Mouse (Mus musculus) CH12.LX (cell line): ENCODE measurements around the gene Eif4g3. TPM values are rescaled to one million over a fixed set of nuclear protein-coding genes. Genes with fewer than 3 reads are reported as not detected.

Experiments
- DNase-seq: peaks from one replicate; pipeline ENCODE4 v3.0.0-alpha.2; 2013; ENCODE audit errors: extremely low read depth
- H3K27ac ChIP-seq: 2 replicates; pipeline ENCODE4 v1.5.1; 2012; ENCODE audit warnings: low read depth, mild to moderate bottlenecking, control low read depth, moderate library complexity; ENCODE audit not compliant: insufficient read depth
- H3K27me3 ChIP-seq: replicated peaks from 2 replicates; pipeline ENCODE3; 2012; ENCODE audit warnings: inconsistent platforms
- H3K36me3 ChIP-seq, 2 experiments: replicated peaks in 1 of 2; 2 replicates each; pipeline versions ENCODE3 to v1.6.1; 2012; ENCODE audit warnings: inconsistent platforms in 1 of 2, low read length in 1 of 2, mild to moderate bottlenecking in 1 of 2, mixed read lengths in 1 of 2, moderate library complexity in 1 of 2; ENCODE audit not compliant: control insufficient read depth in 1 of 2, insufficient read depth in 1 of 2
- H3K4me1 ChIP-seq, 2 experiments: 2 replicates each; pipeline ENCODE4 v1.6.1; 2012; ENCODE audit warnings: inconsistent platforms in 1 of 2, moderate library complexity in 1 of 2; ENCODE audit not compliant: insufficient read depth in 2 of 2, control insufficient read depth in 1 of 2
- H3K4me2 ChIP-seq: 2 replicates; pipeline ENCODE4 v1.6.1; 2012; ENCODE audit warnings: low read depth, mild to moderate bottlenecking, control low read depth; ENCODE audit not compliant: poor library complexity, insufficient read depth, severe bottlenecking
- H3K4me3 ChIP-seq, 3 experiments: fragments of 150-350 bp in 1 of 3; sonication (generic) in 1 of 3; replicated peaks in 1 of 3; 2 replicates each; pipeline versions ENCODE3 to v1.5.1; 2011 to 2012; ENCODE audit warnings: low read depth in 2 of 3, low read length in 2 of 3, mild to moderate bottlenecking in 2 of 3, moderate library complexity in 2 of 3, control low read depth in 1 of 3, improper control_type of control experiment in 1 of 3, inconsistent platforms in 1 of 3, mixed read lengths in 1 of 3; ENCODE audit not compliant: poor library complexity in 1 of 3
- H3K79me2 ChIP-seq: replicated peaks from 2 replicates; pipeline ENCODE4 v1.6.1; 2012; ENCODE audit warnings: mild to moderate bottlenecking, moderate library complexity; ENCODE audit not compliant: control insufficient read depth, poor library complexity, insufficient read depth, severe bottlenecking; ENCODE audit errors: extremely low read depth
- H3K9ac ChIP-seq: 2 replicates; pipeline ENCODE4 v1.6.1; 2012; ENCODE audit warnings: low read depth, mild to moderate bottlenecking, control low read depth, moderate library complexity; ENCODE audit not compliant: insufficient read depth
- H3K9me3 ChIP-seq: replicated peaks from 2 replicates; pipeline ENCODE3; 2012; ENCODE audit warnings: low read length, inconsistent platforms, mixed read lengths
- BHLHE40 ChIP-seq: IDR thresholded peaks from 2 replicates; pipeline ENCODE4 v1.6.1; 2011; ENCODE audit warnings: mild to moderate bottlenecking, low read depth, low read length, improper control_type of control experiment
- CHD1 ChIP-seq: IDR thresholded peaks from 2 replicates; pipeline ENCODE4 v1.6.1; 2012; ENCODE audit warnings: low read depth, low read length, improper control_type of control experiment, inconsistent platforms
- CHD2 ChIP-seq: IDR thresholded peaks from 2 replicates; pipeline ENCODE4 v1.6.1; 2011; ENCODE audit warnings: low read length, improper control_type of control experiment
- E2F4 ChIP-seq: IDR thresholded peaks from 2 replicates; pipeline ENCODE4 v1.6.1; 2011; ENCODE audit warnings: low read depth, low read length, improper control_type of control experiment; ENCODE audit not compliant: insufficient replicate concordance
- ELF1 ChIP-seq: IDR thresholded peaks from 2 replicates; pipeline ENCODE4 v1.6.1; 2014; ENCODE audit warnings: low read depth, mild to moderate bottlenecking, inconsistent platforms, low read length, improper control_type of control experiment
- IRF4 ChIP-seq: IDR thresholded peaks from 2 replicates; pipeline ENCODE4 v1.6.1; 2014; ENCODE audit warnings: low read depth, mild to moderate bottlenecking, inconsistent platforms, low read length, improper control_type of control experiment
- JUN ChIP-seq: IDR thresholded peaks from 2 replicates; pipeline ENCODE4 v1.6.1; 2011; ENCODE audit warnings: low read depth, mild to moderate bottlenecking, low read length, improper control_type of control experiment, moderate library complexity; ENCODE audit not compliant: insufficient read depth
- JUND ChIP-seq: conservative IDR thresholded peaks from 2 replicates; pipeline ENCODE4 v1.6.1; 2011; ENCODE audit warnings: low read depth, low read length, improper control_type of control experiment
- KAT2A ChIP-seq: IDR thresholded peaks from 2 replicates; pipeline ENCODE4 v1.6.1; 2012; ENCODE audit warnings: low read length, improper control_type of control experiment, inconsistent platforms; ENCODE audit not compliant: insufficient replicate concordance
- MAFK ChIP-seq: IDR thresholded peaks from 2 replicates; pipeline ENCODE4 v1.6.1; 2011; ENCODE audit warnings: low read length, improper control_type of control experiment; ENCODE audit not compliant: insufficient replicate concordance
- MAZ ChIP-seq: IDR thresholded peaks from 2 replicates; pipeline ENCODE4 v1.6.1; 2012; ENCODE audit warnings: low read depth, mild to moderate bottlenecking, inconsistent platforms, low read length, improper control_type of control experiment, moderate library complexity
- MXI1 ChIP-seq: IDR thresholded peaks from 2 replicates; pipeline ENCODE4 v1.6.1; 2011; ENCODE audit warnings: mild to moderate bottlenecking, low read depth, low read length, improper control_type of control experiment
- NRF1 ChIP-seq: IDR thresholded peaks from 2 replicates; pipeline ENCODE4 v1.6.1; 2014; ENCODE audit warnings: low read depth, mild to moderate bottlenecking, inconsistent platforms, low read length, improper control_type of control experiment, moderate library complexity
- POLR2AphosphoS2 ChIP-seq: IDR thresholded peaks from 2 replicates; pipeline ENCODE4 v1.6.1; 2011; ENCODE audit warnings: low read depth, low read length, improper control_type of control experiment
- RAD21 ChIP-seq: IDR thresholded peaks from 2 replicates; pipeline ENCODE4 v1.6.1; 2011; ENCODE audit warnings: low read depth, mild to moderate bottlenecking, low read length, improper control_type of control experiment, moderate library complexity
- RCOR1 ChIP-seq: conservative IDR thresholded peaks from 2 replicates; pipeline ENCODE4 v1.6.1; 2012; ENCODE audit warnings: low read depth, mild to moderate bottlenecking, inconsistent platforms, low read length, improper control_type of control experiment
- SMC3 ChIP-seq: IDR thresholded peaks from 2 replicates; pipeline ENCODE4 v1.6.1; 2011; ENCODE audit warnings: low read depth, low read length, improper control_type of control experiment
- TBP ChIP-seq: conservative IDR thresholded peaks from 2 replicates; pipeline ENCODE4 v1.6.1; 2011; ENCODE audit warnings: low read depth, low read length, improper control_type of control experiment
- TCF12 ChIP-seq: IDR thresholded peaks from 2 replicates; pipeline ENCODE4 v1.6.1; 2014; ENCODE audit warnings: low read depth, mild to moderate bottlenecking, inconsistent platforms, low read length, improper control_type of control experiment
- ZC3H11A ChIP-seq: IDR thresholded peaks from 2 replicates; pipeline ENCODE4 v1.6.1; 2012; ENCODE audit warnings: low read depth, mild to moderate bottlenecking, inconsistent platforms, low read length, improper control_type of control experiment
- ZKSCAN1 ChIP-seq: IDR thresholded peaks from 2 replicates; pipeline ENCODE4 v1.6.1; 2012; ENCODE audit warnings: low read depth, inconsistent platforms, low read length, improper control_type of control experiment, borderline replicate concordance
- ZMIZ1 ChIP-seq: IDR thresholded peaks from 2 replicates; pipeline ENCODE4 v1.6.1; 2012; ENCODE audit warnings: low read depth, mild to moderate bottlenecking, inconsistent platforms, low read length, improper control_type of control experiment
- ZNF384 ChIP-seq: IDR thresholded peaks from 2 replicates; pipeline ENCODE4 v1.6.1; 2012; ENCODE audit warnings: low read depth, low read length, improper control_type of control experiment, inconsistent platforms
- dilution Hi-C: fragments of 300-500 bp; cut with MboI; formaldehyde crosslinking; loops from 2 replicates; pipeline ENCODE4 v1.14.3; 2020; ENCODE audit warnings: low sequenced_read_pairs; ENCODE audit not compliant: extremely low pct_unique_long_range_greater_than_20kb, extremely low pct_ligation_motif_present
- in situ Hi-C: fragments of 300-500 bp; cut with MboI; formaldehyde crosslinking; loops from 3 replicates; pipeline ENCODE4 v1.14.3; 2019; ENCODE audit warnings: low sequenced_read_pairs, low pct_ligation_motif_present, low pct_unique_long_range_greater_than_20kb, mixed read lengths
- polyA plus RNA-seq: library from polyadenylated mRNA; unstranded; fragments of >175 nt; gene quantifications from 2 replicates; pipeline ENCODE4 v1.2.1, GENCODE M21; 2012; ENCODE audit warnings: low read depth; ENCODE audit not compliant: insufficient read length
- total RNA-seq, 2 experiments: library from RNA; depleted of rRNA; stranded (reverse); fragments of 300-350 nt in 1 of 2; fragments of >200 nt in 1 of 2; gene quantifications; 2 replicates each; pipeline ENCODE4 v1.2.3; 2012 to 2014

The Eif4g3 gene
- total and polyA plus RNA-seq, 3 experiments: 10.8 to 47.2 (median 24.0) TPM

- Histone ChIP-seq H3K79me2 (peaks cover 6% of the 10 kb centered on the region), H3K9ac (no peak overlapping the region), H3K4me1 (peaks cover 15 to 18% of the 10 kb centered on the region in 2 experiments), H3K27ac (no peak overlapping the region), H3K9me3 (no peaks in the 10 kb centered on the region), H3K36me3 (peaks cover 50 to 88% of the 10 kb centered on the region in 2 experiments), H3K4me3 (no peak overlapping the region), H3K4me2 (no peak overlapping the region), H3K27me3 (no peaks in the 10 kb centered on the region)
- TF ChIP-seq TBP: no peak
- no peak for TF ChIP-seq MAZ
- TF ChIP-seq MAFK: no peak
- TF ChIP-seq E2F4: no peak
- TF ChIP-seq RCOR1: no peak
- no peak for TF ChIP-seq JUN
- TF ChIP-seq ZMIZ1: no peak
- no peak for TF ChIP-seq ZNF384
- no peak for TF ChIP-seq RAD21
- no peak for TF ChIP-seq CHD1
- TF ChIP-seq JUND: no peak
- no peak for TF ChIP-seq ELF1
- no peak for TF ChIP-seq MXI1
- no peak for TF ChIP-seq BHLHE40
- TF ChIP-seq ZC3H11A: no peak
- TF ChIP-seq SMC3: no peak
- in situ Hi-C loops: no loop called here
- dilution Hi-C loops: no loop called here
- DNase-seq: no peak
These were observed 36.3 kb downstream of the Eif4g3 start for GRCm38 (mm10) chr4:138029168-138029567.

GRCm38 (mm10) chr4:138031828-138032227 is 39.0 kb downstream of the Eif4g3 start:
- in situ Hi-C loops (no loop called here), dilution Hi-C loops (no loop called here)
- Histone ChIP-seq H3K79me2 (peaks cover 9% of the 10 kb centered on the region), H3K4me2 (no peak overlapping the region), H3K4me1 (peaks cover 8 to 9% of the 10 kb centered on the region in 2 experiments; a peak in 2 of 4 replicates), H3K9ac (no peak overlapping the region), H3K27ac (no peak overlapping the region), H3K4me3 (no peak overlapping the region), H3K9me3 (no peaks in the 10 kb centered on the region), H3K27me3 (no peaks in the 10 kb centered on the region), H3K36me3 (peaks cover 43 to 90% of the 10 kb centered on the region in 2 experiments)
- TF ChIP-seq TCF12: no peak
- TF ChIP-seq CHD1: no peak
- no peak for TF ChIP-seq IRF4
- no peak for TF ChIP-seq NRF1
- TF ChIP-seq ZC3H11A: no peak
- TF ChIP-seq POLR2AphosphoS2: no peak
- TF ChIP-seq MAFK: no peak
- no peak for TF ChIP-seq CHD2
- TF ChIP-seq MXI1: no peak
- no peak for TF ChIP-seq KAT2A
- no peak for TF ChIP-seq RCOR1
- no peak for TF ChIP-seq ZKSCAN1
- no peak for DNase-seq
